Mouse (Mus musculus) urinary bladder, postnatal 36 days (tissue): ENCODE data around the gene Kif17.
A peak's percentile ranks its signal among the peaks of the same experiment; 100 is the strongest.
"Not testable (repeated sequence)": the region's sequence is repeated elsewhere in the genome, so short reads cannot be mapped to it uniquely, and the experiment has no call there.

ENCODE experiments used
- DNase-seq, 2 experiments: peaks; one replicate each; pipeline ENCODE4 v3.0.0; 2022; ENCODE audit warnings: low spot score in 2 of 2, mixed read lengths in 1 of 2

The Kif17 gene

GRCm38 (mm10) chr4:138313021-138313420 is 62.8 kb downstream of the Kif17 start:
- DNase-seq, result no peak

GRCm38 (mm10) chr4:138313795-138314194 is 63.6 kb downstream of the Kif17 start:
- no peak for DNase-seq

- DNase-seq, result no peak
Observed at GRCm38 (mm10) chr4:138315781-138316180, 65.5 kb downstream of the Kif17 start.

- no peak for DNase-seq
Observed at GRCm38 (mm10) chr4:138316369-138316768, 66.1 kb downstream of the Kif17 start.

GRCm38 (mm10) chr4:138318509-138319266 is 68.5 kb downstream of the Kif17 start:
- peak in 1 of 2 experiments; percentile 40 for DNase-seq

- peak; percentile 81 to 85 for DNase-seq
Observed at GRCm38 (mm10) chr4:138319508-138319907, 69.3 kb downstream of the Kif17 start.

- no peak for DNase-seq
Observed at GRCm38 (mm10) chr4:138320711-138321110, 70.5 kb downstream of the Kif17 start.

GRCm38 (mm10) chr4:138321488-138321887 is 71.3 kb downstream of the Kif17 start:
- DNase-seq, result no peak

- no peak for DNase-seq
Observed at GRCm38 (mm10) chr4:138322692-138323091, 72.5 kb downstream of the Kif17 start.

- DNase-seq, result no peak
Observed at GRCm38 (mm10) chr4:138323753-138324152, 73.5 kb downstream of the Kif17 start.

GRCm38 (mm10) chr4:138324451-138324850 is 74.2 kb downstream of the Kif17 start:
- DNase-seq, result no peak

- peak; percentile 97 for DNase-seq
Observed at GRCm38 (mm10) chr4:138325466-138326076, 75.3 kb downstream of the Kif17 start.

- peak; percentile 88 to 90 for DNase-seq
Observed at GRCm38 (mm10) chr4:138326077-138326695, 76.0 kb downstream of the Kif17 start, which contains the start of gene Pink1. Pink1 (minus strand) TSS chr4:138326307.

- not testable (repeated sequence) for DNase-seq
Observed at GRCm38 (mm10) chr4:138327155-138327554, 76.9 kb downstream of the Kif17 start.

GRCm38 (mm10) chr4:138327891-138328470 is 77.7 kb downstream of the Kif17 start:
- no peak for DNase-seq

GRCm38 (mm10) chr4:138330264-138330671 is 80.0 kb downstream of the Kif17 start:
- DNase-seq, result no peak

- DNase-seq, result no peak
Observed at GRCm38 (mm10) chr4:138331647-138332046, 81.4 kb downstream of the Kif17 start.

- DNase-seq, result no peak
Observed at GRCm38 (mm10) chr4:138333135-138333534, 82.9 kb downstream of the Kif17 start.

GRCm38 (mm10) chr4:138335036-138335435 is 84.8 kb downstream of the Kif17 start:
- no peak for DNase-seq

- no peak for DNase-seq
Observed at GRCm38 (mm10) chr4:138335648-138336047, 85.4 kb downstream of the Kif17 start.

- no peak for DNase-seq
Observed at GRCm38 (mm10) chr4:138336876-138337275, 86.6 kb downstream of the Kif17 start.

GRCm38 (mm10) chr4:138337341-138337740 is 87.1 kb downstream of the Kif17 start:
- DNase-seq, result no peak
